Mouse (Mus musculus) heart, adult 18-20 months (tissue): Measurements from ENCODE around the gene Smg6. TPM values are rescaled to one million over a fixed set of nuclear protein-coding genes. Genes with fewer than 3 reads are reported as not detected.
A peak's percentile ranks its signal among the peaks of the same experiment; 100 is the strongest.

ENCODE experiments used
- DNase-seq, 2 experiments: peaks; one replicate each; pipeline ENCODE4 v3.0.0; 2021 to 2022; ENCODE audit warnings: mixed read lengths in 1 of 2
- total RNA-seq, 2 experiments: library from RNA; stranded (reverse); gene quantifications; 2 replicates each; pipeline ENCODE4 v1.2.3; 2021

Smg6 gene
- total RNA-seq, 2 experiments from 2014 or later = 17.1 to 20.5 TPM

DNA sequence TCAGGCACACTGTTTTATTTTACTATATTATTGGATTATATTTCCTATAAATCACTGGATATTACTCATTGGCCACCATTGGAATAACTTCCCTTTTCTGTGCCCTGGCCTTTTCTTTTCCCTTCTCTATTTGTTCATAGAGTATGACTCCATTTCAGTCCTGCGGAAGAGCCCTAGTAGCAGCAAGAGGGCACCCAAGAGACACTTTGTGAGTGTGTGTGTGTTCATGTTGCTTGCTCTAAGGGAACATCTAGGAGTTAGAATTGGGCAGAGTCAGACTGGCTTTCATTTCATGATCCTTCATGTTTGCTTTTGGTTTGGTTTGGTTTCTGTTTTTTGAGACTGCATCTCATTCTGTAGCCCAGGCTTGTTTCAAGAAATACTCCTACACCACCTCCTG, 68.5 kb downstream of the Smg6 start:
- DNase-seq = peak in 1 of 2 experiments; percentile 32

DNA sequence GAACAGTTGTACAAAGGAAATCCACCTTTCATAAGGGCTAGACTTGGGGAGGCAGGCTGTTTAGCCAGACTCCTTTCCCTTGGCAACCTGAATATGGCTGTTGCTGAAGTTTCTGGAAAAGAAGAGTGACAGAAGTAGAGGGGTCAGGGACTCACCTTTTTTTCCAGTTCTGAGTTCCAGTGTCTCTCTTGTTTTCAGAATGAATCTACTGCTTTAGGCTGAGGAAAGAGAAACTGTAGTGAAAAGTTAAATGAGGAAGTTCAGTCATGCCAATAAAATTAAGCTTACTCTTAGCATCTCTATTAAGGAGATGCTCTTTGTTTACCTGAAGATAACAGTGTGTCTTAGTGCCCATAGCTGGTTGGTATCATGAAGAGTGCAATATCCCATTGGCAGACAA, 69.2 kb downstream of the Smg6 start:
- no peak for DNase-seq

DNA sequence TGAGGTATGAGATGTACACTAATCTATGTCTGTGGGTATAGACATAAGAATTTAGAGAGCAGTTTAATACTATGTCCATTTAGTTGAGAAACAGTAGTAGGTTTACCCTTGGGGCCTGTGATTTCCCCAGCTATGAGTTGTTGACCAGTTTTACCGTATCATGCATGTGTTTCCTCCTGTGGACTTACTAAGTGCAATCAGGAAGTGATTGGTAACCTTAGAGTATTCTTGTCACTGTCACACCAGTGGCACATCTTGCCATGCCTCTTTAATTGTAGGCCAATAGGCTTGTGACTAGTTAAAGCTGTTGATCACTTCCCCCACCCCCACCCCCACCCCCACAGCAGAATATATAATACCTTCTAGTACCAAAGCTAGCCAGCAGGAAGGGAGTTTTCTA, 70.9 kb downstream of the Smg6 start:
- DNase-seq = no peak

DNA sequence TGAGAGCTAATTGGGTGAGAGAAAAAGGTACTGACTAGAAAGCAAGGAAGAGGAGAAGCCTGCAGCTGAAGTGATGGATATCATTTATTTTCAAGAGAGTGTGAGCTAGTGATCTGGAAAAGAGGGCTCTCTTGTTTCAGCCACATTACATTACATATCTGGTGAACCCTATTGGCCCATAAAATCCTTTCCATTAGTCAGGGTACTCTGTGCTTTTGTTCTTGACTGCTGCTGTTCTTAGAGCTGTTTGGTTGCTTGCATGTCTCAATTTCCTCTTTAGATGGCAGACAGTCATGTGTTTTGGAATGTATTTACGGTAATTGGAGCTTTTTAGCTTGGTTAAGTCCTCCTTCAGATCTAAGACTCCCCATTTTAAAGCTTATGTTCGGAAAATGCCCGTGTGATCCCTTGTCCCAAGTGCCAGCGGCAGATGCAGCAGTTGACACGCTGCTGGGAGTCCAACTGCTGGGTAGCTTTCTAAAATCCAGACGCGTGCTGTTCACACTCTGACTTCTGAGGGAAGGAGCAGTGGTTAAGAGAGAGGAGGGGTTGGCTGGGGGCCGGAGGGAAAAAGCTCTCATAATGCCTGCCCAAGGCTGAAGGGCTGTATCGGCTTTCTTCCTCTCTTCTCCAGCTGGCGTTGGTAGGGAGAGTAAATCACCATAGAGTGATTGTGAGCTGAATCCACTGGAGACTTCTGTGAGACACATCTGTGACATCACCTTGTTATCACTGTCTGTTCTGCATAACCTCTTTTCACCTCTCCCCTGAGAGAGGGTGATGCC, 75.4 kb downstream of the Smg6 start:
- peak; percentile 40 to 59 for DNase-seq

DNA sequence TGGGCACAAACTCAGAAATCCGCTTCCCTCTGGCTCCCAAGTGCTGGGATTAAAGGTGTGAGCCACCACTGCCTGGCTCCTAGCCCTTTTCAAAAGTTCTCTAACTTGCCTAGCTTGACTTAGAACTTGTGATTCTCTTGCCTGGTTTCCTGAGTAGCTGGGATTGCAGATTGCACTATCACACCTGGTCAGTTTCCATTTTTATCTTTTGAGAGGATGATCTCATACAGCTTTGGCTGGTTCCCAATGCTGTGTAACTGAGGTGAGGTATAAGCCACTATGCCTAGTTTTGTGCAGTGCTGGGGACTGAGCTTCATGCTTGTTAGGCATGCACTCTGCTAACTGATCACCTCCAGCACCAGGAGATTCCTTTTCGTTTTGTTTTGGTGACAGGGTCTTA, 82.6 kb downstream of the Smg6 start:
- no peak for DNase-seq

DNA sequence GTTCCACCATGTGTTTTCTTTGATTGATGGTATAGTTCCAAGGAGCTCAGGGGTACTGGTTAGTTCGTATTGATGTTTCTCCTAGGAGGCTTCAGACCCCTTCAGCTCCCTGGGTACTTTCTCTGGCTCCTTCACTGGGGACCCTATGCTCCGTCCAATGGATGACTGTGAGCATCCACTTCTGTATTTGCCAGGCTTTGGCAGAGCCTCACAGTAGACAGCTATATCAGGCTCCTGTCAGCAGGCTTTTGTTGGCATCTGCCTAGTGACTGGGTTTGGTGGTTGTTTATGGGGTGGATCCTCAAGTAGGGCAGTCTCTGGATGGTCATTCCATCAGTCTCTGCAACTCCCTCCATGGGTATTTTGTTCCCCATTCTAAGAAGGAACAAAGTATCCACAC, 83.9 kb downstream of the Smg6 start:
- DNase-seq = peak; percentile 53 to 61

DNA sequence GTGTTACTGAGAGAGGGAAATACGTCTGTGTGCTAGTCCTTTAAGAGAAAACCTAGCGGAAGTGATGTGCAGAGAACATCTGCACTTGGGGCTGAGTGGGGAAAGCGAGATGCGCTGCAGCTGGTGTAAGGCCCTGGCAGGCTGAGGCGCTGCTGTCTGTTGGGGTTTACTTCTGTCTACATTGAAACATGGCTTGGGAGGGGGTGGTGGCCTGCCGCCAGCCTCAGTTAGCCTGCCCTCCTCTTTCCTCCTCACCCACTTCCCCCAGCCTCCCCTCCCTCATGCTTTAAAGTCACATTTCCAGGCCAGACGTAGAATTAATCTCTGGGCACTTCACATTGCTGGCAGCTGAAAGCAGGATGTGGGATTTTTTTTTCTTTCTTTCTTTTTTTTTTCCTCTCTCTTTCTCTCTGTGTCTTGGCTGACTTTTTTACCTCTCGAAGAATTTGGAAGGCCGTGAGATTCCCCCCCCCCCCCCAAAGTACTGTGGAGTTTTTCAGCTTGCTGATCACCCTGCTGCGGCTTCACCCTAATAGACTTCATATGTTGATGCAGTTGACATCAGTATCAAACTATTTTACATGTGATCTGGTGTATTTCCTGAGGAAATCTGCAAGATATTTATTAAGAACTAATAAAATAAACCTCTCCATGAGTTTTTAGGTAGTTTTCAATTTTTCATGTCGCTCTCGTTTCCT, 87.5 kb downstream of the Smg6 start:
- peak; percentile 81 to 88 for DNase-seq

DNA sequence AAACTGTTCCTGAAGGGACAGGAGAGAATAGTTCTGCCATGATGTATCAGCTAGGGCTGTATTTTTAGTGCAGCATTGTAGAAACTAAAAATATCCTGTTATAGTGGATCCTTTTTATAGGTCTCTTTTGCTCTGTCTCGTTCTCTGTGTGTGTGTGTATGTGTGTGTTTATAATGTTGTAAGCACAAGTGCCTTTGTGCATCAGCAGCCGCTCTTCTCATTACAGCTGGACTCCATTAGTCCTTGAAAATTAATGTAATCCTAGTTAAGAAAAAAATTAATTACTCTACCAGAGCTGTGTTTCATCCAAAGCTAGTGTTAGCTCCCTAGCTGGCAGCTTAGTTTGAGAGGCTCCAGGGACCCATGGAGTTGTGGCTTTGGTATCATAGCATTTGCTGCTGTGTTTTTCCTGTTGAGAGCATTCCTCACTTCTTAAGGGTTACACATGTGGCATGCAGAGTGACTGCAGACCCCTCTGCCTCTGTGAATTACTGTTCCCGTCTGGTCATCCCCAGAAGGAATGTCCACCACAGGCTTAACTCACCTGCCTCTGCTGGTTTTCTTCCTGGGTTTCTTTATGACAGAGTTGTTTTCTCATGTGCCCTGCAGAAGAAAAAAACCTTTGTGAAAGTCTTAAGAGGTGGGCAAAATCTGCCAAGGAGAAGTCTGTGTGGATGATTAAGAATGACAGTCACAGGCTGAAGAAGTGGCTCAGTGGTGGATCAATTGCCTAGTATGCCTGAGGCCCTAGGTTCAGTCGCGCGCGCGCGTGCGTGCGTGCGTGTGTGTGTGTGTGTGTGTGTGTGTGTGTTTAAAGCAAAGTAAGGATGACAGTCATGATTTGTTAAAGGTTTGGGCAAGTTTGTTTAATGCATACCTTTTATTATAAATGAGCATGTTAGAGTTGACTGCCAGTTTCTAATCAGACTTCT, 88.4 kb downstream of the Smg6 start:
- DNase-seq = peak; percentile 50 to 56

DNA sequence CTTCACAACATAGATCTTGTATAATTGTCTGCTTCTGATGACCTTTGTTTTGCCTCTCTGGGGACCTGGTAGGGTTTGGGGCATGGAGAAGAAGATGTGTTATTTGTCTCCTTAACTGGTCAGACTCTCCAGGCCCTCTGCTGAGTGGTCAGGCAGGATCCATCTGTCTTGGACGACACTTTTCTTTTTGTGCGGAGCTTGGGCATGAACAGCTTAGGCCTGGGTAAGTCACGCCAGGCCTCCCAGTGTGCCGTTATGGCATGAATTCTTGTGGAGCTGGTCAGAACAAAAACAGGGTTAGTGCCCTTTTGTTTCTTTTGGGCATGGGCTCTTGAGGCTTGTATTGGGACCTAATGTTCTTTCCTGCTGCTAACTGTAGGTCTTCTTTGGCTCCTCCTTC, 89.2 kb downstream of the Smg6 start:
- peak in 1 of 2 experiments; percentile 47 for DNase-seq

DNA sequence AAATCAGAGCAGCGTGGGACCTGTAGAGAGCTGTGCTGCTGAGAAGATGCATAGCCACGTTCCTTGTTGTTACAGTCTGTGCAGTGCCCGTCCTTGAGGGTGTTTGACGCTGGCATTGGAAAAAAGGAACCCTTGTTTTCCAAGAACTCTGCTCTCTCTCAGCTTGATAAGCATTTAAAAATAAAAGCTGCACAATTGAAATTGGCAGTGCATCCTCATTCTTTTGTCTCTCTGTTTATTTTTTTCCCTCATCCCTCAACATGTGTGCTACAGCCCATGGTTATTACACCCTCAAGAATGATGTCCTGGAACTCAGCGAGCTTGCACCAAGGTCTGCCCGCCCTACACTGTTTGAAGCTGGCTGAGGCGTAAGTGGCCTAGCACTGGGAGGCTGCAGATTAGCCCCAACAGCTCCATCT, 89.8 kb downstream of the Smg6 start:
- peak; percentile 69 to 82 for DNase-seq

DNA sequence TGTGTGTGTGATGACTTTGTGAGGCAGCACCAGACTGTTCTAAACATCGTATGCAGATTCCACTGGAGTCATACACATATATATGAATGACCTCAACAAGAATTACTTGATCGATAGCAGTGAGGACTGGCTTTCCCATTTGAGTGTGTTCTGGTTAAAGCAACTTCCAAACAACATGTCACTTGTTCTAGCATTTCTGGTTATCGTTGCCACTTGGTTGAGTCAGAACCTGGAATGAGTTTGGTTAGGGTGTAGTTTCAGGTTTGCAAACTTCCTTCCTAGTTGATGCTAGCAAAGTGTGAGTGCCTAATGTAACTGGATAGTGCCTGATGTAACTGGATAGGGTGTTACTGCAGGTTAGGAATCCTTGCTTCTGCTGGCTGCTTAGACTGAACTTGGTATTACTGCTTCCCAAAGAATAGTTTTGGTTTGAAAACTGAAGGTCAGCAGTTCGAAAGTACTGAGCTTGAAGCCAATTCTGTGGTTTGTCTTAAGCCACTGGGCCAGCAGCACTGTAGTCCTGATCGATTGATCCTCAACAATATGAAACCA, 90.8 kb downstream of the Smg6 start:
- no peak for DNase-seq

DNA sequence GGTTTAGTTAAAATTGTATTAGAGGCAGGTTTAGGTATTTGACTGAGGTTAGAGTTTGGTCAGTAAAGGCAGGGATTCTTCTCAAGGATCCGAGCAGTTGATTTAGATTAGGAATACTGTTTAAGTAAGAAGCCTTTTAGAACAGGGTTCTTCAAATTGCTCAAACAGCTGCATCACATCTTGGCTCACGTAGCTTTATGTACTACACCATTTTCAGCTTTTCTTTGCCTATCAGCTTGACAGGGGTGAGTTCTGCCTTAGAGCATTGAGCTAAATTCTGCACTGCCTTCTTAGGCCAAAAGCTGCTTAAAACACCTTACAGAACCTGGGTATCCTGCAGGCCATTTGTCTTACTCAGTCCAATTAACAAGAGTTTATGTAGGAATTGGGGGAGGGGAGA, 92.2 kb downstream of the Smg6 start:
- DNase-seq = no peak

DNA sequence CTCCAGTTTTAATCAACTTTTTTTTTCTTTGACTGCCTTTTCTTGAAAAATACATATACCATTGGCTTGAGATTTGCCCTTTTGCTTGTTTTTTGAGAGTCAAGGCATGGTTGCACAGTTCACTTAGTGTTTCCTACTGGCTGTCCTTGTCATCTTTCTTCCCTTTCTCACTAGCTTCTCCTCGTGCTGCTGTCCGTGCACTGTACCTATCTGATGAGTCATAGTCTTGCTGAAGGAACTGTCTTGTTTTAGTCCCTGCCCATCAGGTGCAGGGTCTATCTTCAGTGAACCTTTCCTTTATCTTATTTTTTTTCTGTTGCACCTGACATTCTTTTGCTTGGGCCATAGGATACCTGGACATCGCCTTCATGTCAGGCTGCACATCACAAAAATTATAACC, 101.4 kb downstream of the Smg6 start:
- DNase-seq = no peak

DNA sequence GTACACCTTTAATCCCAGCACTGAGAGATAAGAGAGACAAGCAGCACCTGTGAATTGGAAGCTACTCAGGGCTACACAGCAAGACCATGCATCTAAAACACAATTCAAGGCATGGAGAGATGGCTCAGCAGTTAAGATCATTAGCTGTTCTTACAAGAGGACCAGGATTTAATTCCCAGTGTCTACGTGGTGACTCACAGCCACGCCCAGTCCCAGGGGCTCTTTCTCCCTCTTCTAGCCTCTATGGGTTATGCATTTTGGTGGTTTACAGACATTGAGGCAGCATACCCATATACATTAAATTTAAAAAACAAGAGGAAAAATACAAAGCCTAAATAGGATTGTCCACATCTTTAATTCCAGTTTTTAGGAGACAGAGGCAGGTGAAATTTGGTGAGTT, 102.0 kb downstream of the Smg6 start:
- DNase-seq = no peak

DNA sequence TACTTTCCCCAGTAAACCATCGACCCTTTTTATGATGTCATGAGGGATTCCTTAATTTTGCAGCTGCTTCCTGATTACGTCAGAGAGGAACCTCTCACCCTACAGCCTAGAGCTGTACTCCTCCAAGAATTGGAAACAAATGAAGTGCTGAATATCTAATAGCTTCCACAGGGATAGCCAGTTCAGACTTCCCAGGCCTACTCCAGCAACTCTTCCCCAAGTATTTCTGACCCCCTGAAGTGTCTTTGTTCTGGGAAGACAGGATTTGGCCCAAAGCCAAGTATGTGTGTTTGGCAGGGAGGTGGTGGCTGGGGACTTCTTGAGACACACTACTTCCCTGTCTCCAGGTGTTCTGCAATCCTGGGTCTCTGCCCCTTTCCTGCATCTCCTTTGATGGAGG, 105.6 kb downstream of the Smg6 start:
- DNase-seq = no peak

DNA sequence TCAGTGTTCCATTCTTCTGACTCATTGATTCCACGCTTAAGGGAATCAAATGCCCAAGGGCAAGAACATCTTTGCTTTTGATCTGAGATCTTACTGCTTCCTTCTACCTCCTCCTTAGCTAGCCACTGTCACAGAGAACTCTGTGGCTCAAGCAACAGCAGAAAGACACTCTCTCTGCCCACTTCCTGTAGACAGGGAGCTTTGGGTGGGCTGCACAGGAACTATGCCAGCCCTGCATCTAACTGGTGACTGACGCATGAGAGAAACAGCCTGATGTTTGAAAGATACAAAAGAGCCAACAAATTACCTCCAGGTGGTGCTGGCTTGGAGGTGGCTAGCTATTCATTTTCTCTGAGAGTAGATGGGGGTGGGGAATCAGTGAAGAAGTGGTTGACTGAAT, 107.3 kb downstream of the Smg6 start:
- no peak for DNase-seq

DNA sequence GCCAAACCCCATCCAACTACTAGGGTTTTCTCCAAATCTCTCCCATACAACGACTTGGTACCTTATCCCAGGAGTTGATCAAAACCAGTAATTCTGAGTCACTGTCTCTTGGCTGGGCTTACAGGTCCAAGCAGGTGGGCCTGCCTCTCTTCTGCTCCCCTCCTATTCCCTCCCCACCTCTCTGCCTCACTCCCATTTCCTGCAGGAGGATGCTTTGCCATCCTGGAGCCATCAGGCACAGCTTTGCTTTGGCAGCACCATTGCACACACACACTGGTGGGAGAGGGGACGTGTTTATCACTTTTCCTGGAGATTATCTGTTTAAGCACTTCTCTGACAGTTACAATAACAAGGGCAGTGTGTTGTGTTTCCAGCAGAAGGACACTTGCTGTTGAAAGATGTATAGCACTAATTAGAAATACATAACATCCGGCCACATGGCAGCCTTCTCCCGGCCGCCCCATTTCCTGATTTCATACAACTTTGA, 108.0 kb downstream of the Smg6 start:
- peak in 1 of 2 experiments; percentile 42 for DNase-seq

DNA sequence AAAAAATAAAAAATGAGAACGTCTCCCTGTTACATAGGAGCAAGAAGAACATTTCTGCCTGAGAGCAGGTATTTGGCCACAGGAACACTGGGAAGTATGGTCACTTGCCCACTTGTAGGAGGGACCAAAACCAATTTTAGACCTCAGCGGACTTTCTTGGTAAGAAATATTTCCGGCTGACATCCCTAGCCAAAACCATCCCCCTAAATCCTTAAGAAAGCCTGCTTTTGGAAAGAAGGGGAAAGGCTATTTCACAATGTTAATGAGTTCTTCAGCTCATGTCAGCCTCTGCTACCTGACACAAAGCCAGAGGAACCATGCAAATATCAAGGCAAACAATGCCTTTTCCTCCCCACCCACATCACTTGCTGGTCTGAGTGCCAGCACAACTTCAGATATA, 108.5 kb downstream of the Smg6 start:
- peak; percentile 48 to 67 for DNase-seq

DNA sequence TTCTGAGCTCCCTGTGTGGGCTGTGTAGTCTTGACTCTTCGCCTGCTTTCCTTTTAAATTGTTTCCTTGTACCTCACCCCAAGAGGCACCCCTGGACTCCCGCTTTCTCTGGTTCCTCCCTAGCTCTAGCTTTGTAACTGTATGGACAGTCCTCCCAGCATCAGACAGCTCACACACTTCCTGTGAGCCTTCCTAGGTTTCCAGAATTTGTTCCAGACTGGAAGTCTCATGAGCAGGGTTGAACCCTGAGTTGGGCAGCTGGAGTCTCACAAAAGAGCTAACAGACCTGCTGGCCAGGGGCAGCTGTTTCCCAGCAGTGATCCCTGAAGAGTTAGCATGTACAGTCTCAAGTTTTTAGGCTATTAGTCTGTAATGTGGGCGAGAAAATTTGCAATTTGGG, 118.7 kb downstream of the Smg6 start:
- peak; percentile 43 to 58 for DNase-seq

DNA sequence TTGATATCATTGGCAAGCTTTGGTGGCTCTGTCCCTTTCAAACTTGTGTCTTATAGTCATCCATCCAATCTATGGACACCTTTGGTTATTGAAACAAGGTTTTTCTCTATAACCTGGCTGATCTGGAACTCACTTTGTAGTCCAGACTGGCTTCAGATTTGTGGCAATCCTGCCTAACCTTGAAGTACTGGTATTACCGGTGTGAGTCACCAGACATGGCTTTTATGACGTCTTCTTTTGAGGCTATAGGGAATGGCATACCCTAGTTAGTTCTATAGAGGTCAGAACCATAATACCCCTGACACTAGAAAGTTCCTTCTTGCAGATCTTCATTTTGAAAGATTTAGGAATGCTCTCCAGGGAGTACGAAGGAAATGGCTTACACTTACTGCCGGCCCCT, 120.2 kb downstream of the Smg6 start:
- DNase-seq = no peak

DNA sequence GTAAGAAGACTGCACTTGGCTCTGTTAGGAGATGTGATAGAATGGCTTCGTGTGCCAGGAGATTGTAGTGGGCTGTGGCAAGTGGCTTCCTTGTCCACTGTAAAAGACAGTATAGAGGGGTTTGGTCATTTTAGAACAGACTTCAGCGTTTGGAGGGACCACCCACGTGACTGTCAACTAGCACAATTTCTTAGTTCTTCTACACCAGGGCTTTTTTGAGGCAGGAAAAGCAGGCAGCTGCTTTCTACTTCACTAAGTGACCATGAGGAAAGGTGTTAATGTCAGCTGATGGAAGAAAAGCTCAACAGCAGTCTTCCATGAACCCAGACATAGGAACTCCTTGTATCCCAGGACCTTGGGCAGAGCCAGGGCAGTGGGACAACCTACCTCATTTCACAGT, 121.0 kb downstream of the Smg6 start:
- DNase-seq = no peak

DNA sequence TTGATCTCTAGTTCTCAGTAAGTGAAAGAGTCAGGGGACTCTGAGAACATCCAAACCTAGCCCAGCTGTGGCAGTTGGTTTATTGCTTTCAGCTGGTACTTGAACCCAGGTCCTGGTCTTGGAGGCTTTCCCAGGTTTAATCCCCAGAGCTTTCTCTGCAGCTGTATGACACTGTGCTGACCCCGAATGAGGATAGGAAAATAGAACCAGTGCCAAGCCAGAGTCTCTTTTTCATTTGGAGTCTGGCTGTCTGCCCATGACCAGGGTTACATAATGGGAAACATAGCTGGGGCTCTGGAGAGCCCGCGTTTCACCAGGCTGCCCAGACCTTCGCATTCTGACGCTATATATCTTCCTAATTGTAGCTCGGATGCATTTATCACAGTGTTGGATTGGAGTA, 121.4 kb downstream of the Smg6 start:
- DNase-seq = peak; percentile 95 to 97
